Mouse (Mus musculus) spleen, adult 2 months (tissue): ENCODE results near the gene Apoc3. TPM values are rescaled to one million over a fixed set of nuclear protein-coding genes. Genes with fewer than 3 reads are reported as not detected.

ENCODE experiments used
- DNase-seq, 2 experiments: peaks; one replicate each; pipeline versions ENCODE4 v3.0.0 to v3.0.0-alpha.2; 2012 to 2021; ENCODE audit warnings: low spot score in 2 of 2, low read depth in 1 of 2
- H3K27ac ChIP-seq: fragments of 200-500 bp; 2 replicates; pipeline ENCODE4 v1.5.1; 2012; ENCODE audit warnings: low read length, inconsistent platforms; ENCODE audit not compliant: insufficient read depth
- H3K27me3 ChIP-seq: fragments of 200-500 bp; 2 replicates; pipeline ENCODE4 v1.6.1; 2012; ENCODE audit warnings: mild to moderate bottlenecking, moderate library complexity, low read length, inconsistent platforms; ENCODE audit not compliant: control insufficient read depth, insufficient read depth
- H3K36me3 ChIP-seq: fragments of 200-500 bp; 2 replicates; pipeline ENCODE4 v1.6.1; 2012; ENCODE audit warnings: mild to moderate bottlenecking, low read length, inconsistent platforms; ENCODE audit not compliant: control insufficient read depth, insufficient read depth
- H3K4me1 ChIP-seq: fragments of 200-500 bp; 2 replicates; pipeline ENCODE4 v1.6.1; 2011; ENCODE audit warnings: inconsistent platforms; ENCODE audit not compliant: control insufficient read depth, insufficient read depth, insufficient read length
- H3K4me3 ChIP-seq: fragments of 200-500 bp; 2 replicates; pipeline ENCODE4 v1.5.1; 2011; ENCODE audit warnings: mild to moderate bottlenecking, inconsistent platforms; ENCODE audit not compliant: insufficient read depth, insufficient read length; ENCODE audit errors: extremely low read depth
- CTCF ChIP-seq: fragments of 200-500 bp; IDR thresholded peaks from 2 replicates; pipeline ENCODE4 v1.5.1; 2011; ENCODE audit warnings: mild to moderate bottlenecking, inconsistent platforms; ENCODE audit not compliant: insufficient read depth, insufficient read length, insufficient replicate concordance; ENCODE audit errors: extremely low read depth
- POLR2A ChIP-seq: fragments of 200-500 bp; IDR thresholded peaks from 2 replicates; pipeline ENCODE4 v1.6.1; 2011; ENCODE audit warnings: low read depth, low read length, inconsistent platforms
- WGBS: fragments of 180-500 bp; shearing (Covaris S2); methylation state at CpG from one replicate; pipeline ENCODE4 v1.1.7; 2018; 5-methylcytosine and 5-hydroxymethylcytosine counted together
- polyA plus RNA-seq: library from polyadenylated mRNA; depleted of rRNA; stranded (reverse); fragments of >200 nt; gene quantifications from 2 replicates; pipeline ENCODE4 v1.2.3, GENCODE M21; 2012; rRNA removed

Gene Apoc3
- 0.44 and 0.45 TPM in 2 replicates for polyA plus RNA-seq

GRCm38 (mm10) chr9:46235596-46235648 is at the start of gene Apoc3:
Gene Apoc3 (minus strand): TSS chr9:46235636.
- Histone ChIP-seq H3K4me3 (no peak within 1 kb of the TSS), H3K27ac (no peak within 1 kb of the TSS), H3K36me3 (no peaks in the 10 kb centered on the region), H3K27me3 (no peaks in the 10 kb centered on the region), H3K4me1 (no peaks in the 10 kb centered on the region)
- TF ChIP-seq POLR2A, result no peak
- no peak for TF ChIP-seq CTCF
- no peak for DNase-seq

GRCm38 (mm10) chr9:46282631-46283436 is 47.4 kb upstream of the Apoc3 start, which contains the start of gene Bud13:
Gene Bud13 (plus strand): TSS chr9:46283008.
- H3K27me3 ChIP-seq, result no peaks in the 10 kb centered on the region
- no peaks in the 10 kb centered on the region; the same call in 1 of the 2 replicates for H3K4me1 ChIP-seq
- H3K4me3 ChIP-seq, result peak within 1 kb of the TSS; percentile 81
- DNase-seq, result peak; percentile 89 to 96
- TF ChIP-seq CTCF (no peak), POLR2A (peak; percentile 73)
- H3K36me3 ChIP-seq, result peaks cover 30% of the 10 kb centered on the region
- WGBS, result under 1% methylated on average over 55 of the region's 55 CpGs
- peak within 1 kb of the TSS; percentile 82 for H3K27ac ChIP-seq

- DNase-seq, result no peak
- no peak overlapping the region for H3K4me3 ChIP-seq
- peaks cover 24% of the 10 kb centered on the region for H3K36me3 ChIP-seq
- H3K27ac ChIP-seq, result no peak overlapping the region
- WGBS, result 89% methylated on average over 9 of the region's 9 CpGs
- no peak for TF ChIP-seq POLR2A
- TF ChIP-seq CTCF, result no peak
- H3K27me3 ChIP-seq, result no peaks in the 10 kb centered on the region
- H3K4me1 ChIP-seq, result peaks cover 8% of the 10 kb centered on the region; the same call in 1 of the 2 replicates
Measured at GRCm38 (mm10) chr9:46274494-46274893, 39.1 kb upstream of the Apoc3 start.

- H3K4me1 ChIP-seq, result peaks cover 8% of the 10 kb centered on the region; the same call in 1 of the 2 replicates
- 5% methylated on average over 45 of the region's 45 CpGs for WGBS
- TF ChIP-seq POLR2A (peak; percentile 4), CTCF (no peak)
- peaks cover 19% of the 10 kb centered on the region for H3K36me3 ChIP-seq
- peak within 1 kb of the TSS; percentile 76 for H3K4me3 ChIP-seq
- H3K27ac ChIP-seq, result peak within 1 kb of the TSS; percentile 45
- peak; percentile 88 for DNase-seq
- H3K27me3 ChIP-seq, result 0 out of 2 replicates have a peak, but pooled peaks cover 1% of the 10 kb centered on the region
Measured at GRCm38 (mm10) chr9:46272677-46273454, 37.4 kb upstream of the Apoc3 start, which contains the start of gene Zpr1. Gene Zpr1 (plus strand): TSS chr9:46273064.

GRCm38 (mm10) chr9:46272070-46272469 is 36.6 kb upstream of the Apoc3 start:
- TF ChIP-seq CTCF (no peak), POLR2A (no peak)
- H3K36me3 ChIP-seq, result peaks cover 13% of the 10 kb centered on the region; the same call in 1 of the 2 replicates
- no peak overlapping the region for H3K27ac ChIP-seq
- 0 out of 2 replicates have a peak, but pooled peaks cover 1% of the 10 kb centered on the region for H3K27me3 ChIP-seq
- peaks cover 8% of the 10 kb centered on the region; the same call in 1 of the 2 replicates for H3K4me1 ChIP-seq
- peak in 1 of 2 experiments; percentile 9 for DNase-seq
- 57% methylated on average over 9 of the region's 9 CpGs for WGBS
- H3K4me3 ChIP-seq, result no peak overlapping the region

GRCm38 (mm10) chr9:46270782-46271181 is 35.3 kb upstream of the Apoc3 start:
- TF ChIP-seq CTCF (no peak), POLR2A (no peak)
- Histone ChIP-seq H3K27me3 (0 out of 2 replicates have a peak, but pooled peaks cover 1% of the 10 kb centered on the region), H3K4me3 (no peak overlapping the region), H3K36me3 (peaks cover 6% of the 10 kb centered on the region; the same call in 1 of the 2 replicates), H3K27ac (no peak overlapping the region), H3K4me1 (peaks cover 8% of the 10 kb centered on the region; the same call in 1 of the 2 replicates)
- WGBS, result 98% methylated on average over 4 of the region's 4 CpGs
- no peak for DNase-seq

- DNase-seq, result no peak
- no peak overlapping the region for H3K27ac ChIP-seq
- WGBS, result 86% methylated on average over 5 of the region's 5 CpGs
- 0 out of 2 replicates have a peak, but pooled peaks cover 1% of the 10 kb centered on the region for H3K27me3 ChIP-seq
- H3K36me3 ChIP-seq, result no peaks in the 10 kb centered on the region
- no peak overlapping the region for H3K4me3 ChIP-seq
- TF ChIP-seq CTCF (no peak), POLR2A (no peak)
- peaks cover 6% of the 10 kb centered on the region; the same call in 1 of the 2 replicates for H3K4me1 ChIP-seq
Measured at GRCm38 (mm10) chr9:46269125-46269524, 33.7 kb upstream of the Apoc3 start.
